Mouse (Mus musculus): ENCODE results near the gene Armh4.
"Not testable (repeated sequence)": the region's sequence is repeated elsewhere in the genome, so short reads cannot be mapped to it uniquely, and the experiment has no call there.

Gene Armh4

DNA sequence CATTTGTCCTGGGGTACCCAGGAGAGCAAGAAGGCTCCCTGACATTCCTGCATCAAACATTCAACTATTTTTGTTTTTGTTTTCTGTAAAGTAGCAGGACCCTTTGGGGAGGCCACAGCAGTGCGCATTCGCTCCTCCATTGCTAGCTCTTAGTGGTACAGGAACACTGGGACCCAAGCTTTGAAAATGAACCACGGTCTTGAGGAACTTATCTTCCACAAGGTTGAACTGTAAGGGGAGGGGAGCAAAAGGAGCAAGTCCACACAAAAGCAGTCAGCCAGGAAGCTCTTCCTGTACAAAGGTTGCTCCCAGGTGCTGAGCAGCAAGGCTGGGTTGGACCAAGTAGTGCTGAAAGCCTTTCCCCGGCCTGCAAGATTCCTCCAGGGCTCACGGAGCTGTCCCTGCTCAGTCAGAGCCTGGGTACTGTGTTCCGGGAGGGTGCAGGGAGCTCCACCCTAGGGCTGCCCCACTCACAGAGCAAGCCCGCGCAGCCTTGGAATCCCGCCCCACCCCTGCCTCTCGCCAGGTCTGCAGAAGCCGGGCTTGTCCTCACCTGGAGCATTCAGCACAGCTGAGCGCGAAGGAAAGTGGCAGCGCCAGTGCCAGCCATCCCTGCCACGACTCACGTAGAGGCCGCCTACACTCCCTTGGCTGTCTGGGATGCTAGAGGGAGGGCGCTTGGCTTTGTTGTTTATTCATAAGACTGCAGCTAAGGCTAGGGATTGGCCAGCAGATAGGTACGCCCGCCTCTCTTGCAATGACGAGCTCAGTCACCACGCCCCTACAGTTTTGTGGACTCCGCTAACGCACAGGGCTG lies at the start of gene Armh4:
TSS of gene Armh4 (minus strand) at position 669 of the 817 bp plus-strand sequence.
- in situ Hi-C loops (cut with MboI; ENCODE audit: low sequenced_read_pairs) = no loop called here

DNA sequence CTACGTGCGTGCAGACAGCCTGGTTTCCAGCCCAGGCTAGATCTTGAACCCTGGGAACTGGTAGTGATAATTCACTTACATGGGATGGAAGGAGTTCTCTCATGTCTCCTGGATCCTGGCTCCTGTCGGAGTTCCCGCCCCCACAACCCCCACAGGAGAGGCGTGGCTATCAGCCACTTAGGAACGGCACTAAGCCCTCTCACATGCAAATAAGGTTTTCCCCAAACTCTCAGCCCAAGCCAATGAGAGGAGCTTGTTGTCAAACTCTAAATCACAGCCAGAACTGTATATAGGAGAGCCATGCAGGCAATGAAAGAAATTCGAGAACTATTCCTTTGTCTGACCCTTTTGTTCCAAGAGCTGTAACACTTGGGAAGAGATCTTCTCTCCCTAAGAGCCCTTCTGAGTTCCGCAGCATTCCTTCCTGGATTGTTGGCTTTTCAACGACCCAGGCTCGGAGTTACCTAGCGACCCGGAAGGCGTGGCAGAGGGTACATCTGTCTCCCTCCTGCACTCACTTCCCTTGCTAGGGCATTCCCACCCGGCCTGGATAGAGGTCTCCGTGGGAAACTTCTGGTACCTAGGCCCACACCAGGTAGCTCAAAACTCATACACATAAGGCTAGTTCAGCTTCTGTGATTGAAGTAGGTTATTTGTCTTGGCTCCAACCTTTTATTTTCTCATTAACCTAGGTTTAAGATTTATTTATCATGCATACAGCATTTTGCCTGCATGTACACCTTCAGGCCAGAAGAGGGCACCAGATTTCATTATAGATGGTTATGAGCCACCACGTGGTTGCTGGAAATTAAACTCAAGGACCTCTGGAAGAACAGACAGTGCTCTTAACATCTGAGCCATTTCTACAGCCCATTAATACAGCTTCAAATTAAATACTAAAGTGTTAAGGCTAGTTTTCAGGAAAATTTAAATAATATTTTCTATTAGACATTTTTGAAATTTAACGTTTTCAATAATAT lies 46.3 kb upstream of the Armh4 start:
- in situ Hi-C loops (cut with MboI; ENCODE audit: low sequenced_read_pairs) = no loop called here

DNA sequence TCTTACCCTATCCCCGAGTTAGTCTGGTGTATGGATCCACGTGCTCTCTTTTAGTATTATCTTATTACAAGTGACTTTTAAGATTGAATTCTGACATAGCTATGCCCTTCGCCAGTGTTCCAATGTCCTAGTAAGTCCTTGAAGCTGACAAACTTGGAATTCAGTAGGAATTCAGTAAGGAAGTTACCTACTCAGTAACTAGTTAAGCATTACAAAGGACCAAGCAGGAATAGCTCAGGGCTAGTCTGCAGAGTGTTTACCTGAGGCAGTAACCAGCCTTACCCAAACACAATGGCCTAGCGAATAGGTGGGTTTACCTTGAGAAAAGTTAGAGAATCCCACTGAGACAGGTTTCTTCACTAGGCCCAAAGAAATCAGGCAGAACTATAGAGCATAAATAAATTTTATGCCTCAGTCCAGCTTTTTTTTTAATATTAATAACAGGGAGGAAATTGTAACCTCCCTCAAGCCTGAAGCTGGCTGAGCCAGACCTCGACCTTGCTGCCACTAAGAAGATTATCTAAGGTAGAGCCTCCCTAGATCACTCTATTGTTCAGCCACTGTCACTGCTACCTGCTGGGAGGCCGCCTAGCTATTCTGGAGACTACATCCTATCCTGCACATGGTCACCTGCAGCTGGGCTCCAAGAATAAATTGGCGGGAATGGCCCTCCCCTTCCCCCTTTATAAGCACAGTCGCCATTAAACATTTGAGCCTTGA lies 36.7 kb upstream of the Armh4 start:
- in situ Hi-C loops (cut with MboI; ENCODE audit: low sequenced_read_pairs) = not testable (repeated sequence)

DNA sequence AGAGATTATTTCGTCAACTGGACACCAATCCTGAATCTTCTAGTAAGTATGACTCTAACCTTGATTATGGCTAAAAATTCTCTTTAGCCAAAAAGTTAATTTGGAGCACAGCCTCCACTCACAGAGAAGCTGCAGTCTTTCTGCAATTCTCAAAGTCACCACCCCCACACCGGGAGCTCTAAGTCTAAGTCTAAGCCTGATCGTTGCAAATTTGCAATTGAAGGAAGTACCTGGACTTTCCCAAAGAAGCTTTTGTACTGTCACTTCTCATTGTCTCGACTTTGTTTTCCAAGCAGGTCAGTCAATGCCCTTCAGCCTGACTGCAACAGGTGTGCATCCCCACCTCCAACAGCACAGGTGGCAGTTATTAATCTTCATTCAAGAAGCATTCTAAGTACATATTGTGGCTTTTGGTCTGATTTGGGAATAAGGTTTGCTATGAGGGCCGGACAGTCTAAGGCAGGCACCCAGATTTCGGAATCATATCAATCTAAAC lies 35.6 kb upstream of the Armh4 start:
- in situ Hi-C loops (cut with MboI; ENCODE audit: low sequenced_read_pairs) = not testable (repeated sequence)

DNA sequence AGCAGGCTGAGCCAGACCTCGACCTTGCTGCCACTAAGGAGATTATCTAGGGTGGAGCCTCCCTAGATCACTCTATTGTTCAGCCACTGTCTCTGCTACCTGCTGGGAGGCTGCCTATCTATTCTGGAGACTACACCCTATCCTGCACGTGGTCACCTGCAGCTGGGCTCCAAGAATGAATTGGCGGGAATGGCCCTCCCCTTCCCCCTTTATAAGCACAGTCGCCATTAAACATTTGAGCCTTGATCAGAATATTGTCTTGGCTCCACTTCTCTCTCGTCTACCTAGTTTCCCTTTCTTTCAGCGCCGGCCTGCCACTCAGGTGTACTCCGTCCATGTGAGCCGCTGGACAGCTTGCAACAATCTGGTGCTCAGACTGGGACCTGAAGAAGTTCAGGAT lies 29.8 kb upstream of the Armh4 start:
- in situ Hi-C loops (cut with MboI; ENCODE audit: low sequenced_read_pairs) = not testable (repeated sequence)

DNA sequence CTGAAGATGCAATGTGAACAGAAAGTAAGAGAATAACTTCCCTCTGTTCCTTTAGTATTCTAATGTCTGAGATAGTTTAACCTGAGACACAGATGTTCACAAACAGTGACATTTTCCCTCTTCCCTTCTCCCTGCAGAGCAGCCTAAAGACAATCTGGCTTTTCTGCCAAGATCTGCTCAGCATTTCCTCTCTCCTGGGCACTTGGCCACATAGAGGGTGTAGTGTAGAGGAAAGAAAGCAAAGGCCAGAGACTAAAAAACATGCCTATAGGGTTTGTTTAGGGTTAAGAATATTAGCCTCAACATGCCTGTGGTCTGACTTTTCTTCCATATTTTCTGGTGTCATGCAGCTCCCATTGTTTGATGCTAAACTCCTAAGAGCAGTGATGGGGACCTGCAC lies 21.9 kb upstream of the Armh4 start:
- in situ Hi-C loops (cut with MboI; ENCODE audit: low sequenced_read_pairs) = not testable (repeated sequence)

DNA sequence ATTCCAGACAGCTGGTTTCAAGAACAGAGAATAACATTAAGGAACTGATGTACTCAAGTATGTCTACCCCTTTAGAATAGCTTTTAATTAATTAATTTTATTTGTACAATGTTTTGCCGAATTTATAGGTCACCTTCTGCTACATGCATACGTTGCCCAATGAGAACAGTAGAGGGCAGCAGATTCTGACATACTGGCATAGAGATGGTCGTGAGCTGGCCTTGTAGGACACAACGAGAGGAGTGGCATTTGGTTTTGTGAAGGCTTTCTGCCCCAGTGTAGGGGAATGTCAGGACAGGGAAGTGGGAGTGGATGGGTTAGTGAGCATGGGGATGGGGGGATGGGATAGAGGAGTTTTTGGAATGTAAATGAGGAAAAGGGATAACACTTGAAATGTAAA lies 18.3 kb upstream of the Armh4 start:
- in situ Hi-C loops (cut with MboI; ENCODE audit: low sequenced_read_pairs) = no loop called here

DNA sequence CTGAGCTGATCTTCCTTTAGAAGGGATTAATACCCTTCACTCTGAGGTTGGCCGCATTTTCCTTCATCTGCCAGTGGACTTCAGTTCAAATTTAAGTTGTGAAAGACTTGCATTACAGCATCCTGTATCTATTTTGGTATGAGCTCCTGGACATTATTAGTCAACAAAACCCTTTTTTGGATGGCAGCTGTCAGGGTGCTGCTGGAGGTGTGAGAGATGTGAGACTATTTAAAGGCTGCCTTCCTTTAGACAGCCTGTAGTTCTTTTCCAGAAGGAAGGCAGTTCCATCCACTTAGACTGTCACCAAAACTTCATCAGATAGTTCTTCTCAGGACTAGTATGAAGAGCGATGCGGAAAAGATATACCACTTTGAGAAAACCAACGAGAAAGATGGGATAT lies 10.8 kb upstream of the Armh4 start:
- in situ Hi-C loops (cut with MboI; ENCODE audit: low sequenced_read_pairs) = no loop called here

DNA sequence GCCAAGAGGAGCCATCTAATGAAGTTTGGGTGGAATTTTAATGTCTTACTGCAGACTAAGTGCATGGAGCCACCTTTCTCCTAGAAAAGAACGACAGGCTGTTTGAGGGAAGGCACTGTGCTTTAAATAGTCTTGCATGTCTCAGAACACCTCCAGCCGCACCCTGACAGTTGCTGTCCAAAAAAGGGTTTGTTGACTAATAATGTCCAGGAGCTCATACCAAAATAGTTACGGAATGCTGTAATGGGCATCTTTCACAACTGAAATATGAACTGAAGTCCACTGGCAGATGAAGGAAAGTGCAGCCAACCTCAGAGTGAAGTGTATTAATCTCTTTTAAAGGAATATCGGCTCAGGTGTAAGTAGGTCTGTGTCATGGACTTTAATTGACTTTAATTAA lies 7.4 kb upstream of the Armh4 start:
- in situ Hi-C loops (cut with MboI; ENCODE audit: low sequenced_read_pairs) = no loop called here

DNA sequence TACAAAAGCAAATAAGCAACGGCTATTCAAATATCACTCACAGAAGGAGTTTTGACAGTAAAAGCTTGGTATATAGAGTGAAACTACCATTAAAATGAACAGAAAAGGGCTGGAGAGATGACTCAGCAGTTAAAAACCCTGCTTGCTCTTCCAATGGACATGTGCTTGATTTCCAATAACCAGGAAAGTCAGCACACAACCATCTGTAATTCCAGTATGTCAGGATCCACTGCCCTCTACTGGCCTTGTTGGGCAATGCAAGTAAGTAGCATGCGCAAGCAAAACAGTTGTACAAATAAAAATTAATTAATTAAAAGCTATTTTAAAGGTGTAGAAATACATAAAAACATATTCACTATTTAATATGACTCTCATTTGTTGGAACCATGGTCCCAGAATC lies 2.6 kb upstream of the Armh4 start:
- in situ Hi-C loops (cut with MboI; ENCODE audit: low sequenced_read_pairs) = no loop called here

DNA sequence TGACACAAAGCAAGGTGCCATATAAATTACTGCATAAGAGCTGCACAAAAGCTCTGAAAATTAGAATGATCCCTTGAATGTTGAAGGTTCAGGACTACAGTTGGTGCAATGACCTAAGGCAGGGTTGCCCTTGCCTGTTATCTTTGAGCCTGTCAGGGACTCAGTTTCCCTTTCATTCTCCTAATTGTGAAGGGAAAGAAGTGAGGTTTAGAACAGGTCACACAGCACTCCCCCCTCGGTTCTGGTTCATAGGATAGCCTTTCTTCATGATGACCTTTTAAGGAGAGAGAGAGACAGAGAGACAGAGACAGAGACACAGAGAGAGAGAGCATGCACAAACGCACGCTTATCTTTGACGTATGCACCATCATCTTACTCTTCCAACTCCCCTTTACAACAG lies 683 bp upstream of the Armh4 start:
- in situ Hi-C loops (cut with MboI; ENCODE audit: low sequenced_read_pairs) = no loop called here

DNA sequence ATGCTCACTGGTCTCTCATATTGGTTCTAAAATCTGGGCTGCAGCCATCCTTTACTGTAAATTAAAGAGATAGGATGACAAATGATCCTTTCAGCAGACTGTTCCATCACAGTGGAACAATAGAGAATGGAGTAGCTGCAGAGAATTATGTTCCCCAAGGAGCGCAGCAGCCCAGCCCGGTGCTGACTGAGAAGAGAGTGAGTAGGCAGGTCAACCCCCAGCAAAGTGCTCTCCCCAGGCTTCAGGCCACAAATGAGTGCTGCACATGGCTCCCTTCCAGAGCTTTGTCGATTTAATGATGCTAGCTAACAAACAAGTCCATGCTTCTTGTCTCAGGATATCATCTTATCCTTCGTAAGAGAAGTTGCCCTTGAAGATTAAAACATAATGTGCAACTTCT lies 2.8 kb downstream of the Armh4 start:
- in situ Hi-C loops (cut with MboI; ENCODE audit: low sequenced_read_pairs) = no loop called here

DNA sequence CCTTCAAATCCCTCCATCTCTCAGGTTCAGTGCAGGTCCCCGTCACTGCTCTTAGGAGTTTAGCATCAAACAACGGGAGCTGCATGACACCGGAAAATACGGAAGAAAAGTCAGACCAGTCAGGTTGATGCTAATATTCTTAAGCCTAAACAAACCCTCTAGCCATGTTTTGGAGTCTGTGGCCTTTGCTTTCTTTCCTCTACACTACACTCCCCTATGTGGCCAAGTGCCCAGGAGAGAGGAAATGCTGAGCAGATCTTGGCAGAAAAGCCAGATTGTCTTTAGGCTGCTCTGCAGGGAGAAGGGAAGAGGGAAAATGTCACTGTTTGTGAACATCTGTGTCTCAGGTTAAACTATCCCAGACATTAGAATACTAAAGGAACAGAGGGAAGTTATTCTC lies 5.6 kb downstream of the Armh4 start:
- in situ Hi-C loops (cut with MboI; ENCODE audit: low sequenced_read_pairs) = not testable (repeated sequence)

DNA sequence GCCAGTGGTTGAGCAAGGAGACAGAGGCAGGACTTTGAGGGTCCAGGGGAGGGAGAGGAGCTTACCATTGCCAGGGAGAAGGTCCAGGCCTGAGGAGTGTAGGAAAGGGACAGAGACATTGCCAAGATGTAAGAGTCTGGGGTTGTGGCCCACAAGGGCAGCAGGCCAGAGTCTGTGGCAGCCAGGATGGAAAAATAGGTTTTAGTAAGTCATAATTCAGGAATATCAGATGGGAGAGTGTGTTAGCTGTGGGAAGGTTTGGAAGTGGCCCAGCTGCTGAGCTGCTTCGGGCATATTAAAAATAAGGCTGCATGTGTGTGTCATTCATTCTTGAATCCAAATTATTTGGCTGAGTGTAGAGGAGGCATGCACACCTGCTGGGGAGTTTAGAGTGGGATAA lies 11.4 kb downstream of the Armh4 start:
- in situ Hi-C loops (cut with MboI; ENCODE audit: low sequenced_read_pairs) = no loop called here

DNA sequence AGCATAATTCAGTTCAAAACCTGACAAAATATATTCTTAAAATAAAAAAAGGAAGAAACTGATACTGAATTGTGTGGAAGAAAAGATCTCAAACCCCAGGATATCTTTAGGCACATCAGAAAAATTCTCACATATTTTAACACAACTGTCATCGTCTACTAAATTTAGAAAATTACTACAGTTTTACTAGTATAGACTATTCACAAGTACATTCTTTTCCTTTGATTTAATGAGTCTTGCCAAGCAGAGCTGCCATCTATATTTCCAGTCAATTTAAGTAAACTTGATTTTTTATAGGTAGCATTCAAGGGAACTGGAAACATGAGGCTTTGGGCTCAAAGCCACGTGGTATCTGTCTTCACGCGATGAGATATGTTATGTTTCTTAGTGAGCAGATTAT lies 16.6 kb downstream of the Armh4 start:
- in situ Hi-C loops (cut with MboI; ENCODE audit: low sequenced_read_pairs) = no loop called here

DNA sequence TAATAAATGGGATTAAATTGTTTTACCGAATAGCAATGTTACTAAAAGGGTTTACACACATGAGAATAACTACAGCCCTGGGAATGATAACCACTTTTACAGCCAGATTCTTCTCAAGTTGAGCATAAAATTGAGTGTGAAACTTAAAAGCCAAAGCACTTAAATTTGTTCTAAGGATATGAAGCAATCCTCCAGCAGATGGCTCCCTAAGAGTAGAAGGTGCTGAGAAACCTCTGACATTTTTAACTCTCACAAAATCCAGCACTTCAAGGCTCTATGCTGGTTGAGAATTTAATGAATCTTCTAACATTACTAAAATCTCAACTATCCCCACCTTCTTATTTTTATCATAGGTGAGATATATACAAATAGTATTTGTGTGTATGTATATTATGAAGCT lies 27.3 kb downstream of the Armh4 start:
- in situ Hi-C loops (cut with MboI; ENCODE audit: low sequenced_read_pairs) = no loop called here

DNA sequence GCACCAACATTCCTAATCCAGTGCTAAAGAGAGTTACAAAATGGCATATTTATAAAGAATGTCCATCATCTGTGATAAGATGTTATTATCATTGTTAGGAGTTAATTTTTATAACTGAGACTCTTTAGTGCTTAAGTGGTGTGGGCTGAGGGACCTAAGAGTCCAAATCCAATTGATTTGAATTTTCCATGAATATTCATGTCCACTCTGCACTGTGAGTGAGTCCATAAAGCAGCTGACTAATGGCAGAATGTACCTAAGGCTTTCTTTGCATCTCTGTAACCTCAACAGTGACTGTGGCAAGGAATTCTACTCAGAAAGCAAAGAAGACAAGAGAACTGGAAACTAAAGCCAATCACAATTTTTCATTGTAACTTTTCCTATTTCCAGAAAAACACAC lies 30.6 kb downstream of the Armh4 start:
- in situ Hi-C loops (cut with MboI; ENCODE audit: low sequenced_read_pairs) = no loop called here

DNA sequence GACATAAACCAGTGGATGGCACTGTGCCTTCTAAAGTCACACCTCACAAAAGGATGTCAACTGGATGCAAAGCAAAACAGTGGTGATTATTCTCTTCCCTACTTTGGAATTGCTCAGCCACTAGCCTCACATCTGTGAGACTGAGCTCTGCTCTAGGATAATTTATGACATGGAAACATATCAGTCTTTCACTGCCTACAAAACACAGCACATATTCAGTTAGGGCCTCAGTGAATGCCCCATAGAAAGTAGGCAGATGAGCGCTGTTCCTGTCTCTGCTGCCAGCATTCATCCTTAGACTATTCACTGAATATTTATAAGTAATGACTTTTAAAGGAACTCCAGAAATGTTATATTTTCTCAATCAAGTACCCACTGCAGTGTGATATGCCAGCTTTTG lies 37.3 kb downstream of the Armh4 start:
- in situ Hi-C loops (cut with MboI; ENCODE audit: low sequenced_read_pairs) = no loop called here

DNA sequence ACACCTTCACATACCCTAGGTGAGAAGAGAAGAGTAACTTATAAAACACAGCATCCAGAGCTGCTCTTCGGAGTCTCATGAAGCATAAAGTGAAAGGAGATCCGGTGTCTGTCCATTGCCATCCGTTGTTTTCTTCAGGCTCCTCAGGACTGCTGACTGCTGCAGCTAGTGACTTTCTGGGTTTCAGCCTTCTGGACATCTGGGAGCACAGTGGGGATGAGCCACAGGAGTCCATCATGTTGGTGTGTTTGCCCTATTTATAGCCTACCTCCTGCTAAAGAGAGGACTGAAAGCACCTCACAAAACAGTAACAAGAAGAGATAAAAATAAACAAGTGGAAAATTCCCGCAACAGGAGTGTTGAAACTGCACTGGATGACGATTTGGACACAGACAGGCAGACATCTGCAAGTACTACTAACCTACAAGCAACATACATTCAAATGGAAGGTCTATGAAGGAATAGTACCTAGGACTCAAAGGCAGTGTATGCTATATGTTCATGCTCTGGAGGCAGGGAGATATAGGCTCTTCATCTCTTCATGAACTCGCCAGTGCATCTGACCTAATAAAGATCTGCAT lies 39.1 kb downstream of the Armh4 start:
- in situ Hi-C loops (cut with MboI; ENCODE audit: low sequenced_read_pairs) = no loop called here

DNA sequence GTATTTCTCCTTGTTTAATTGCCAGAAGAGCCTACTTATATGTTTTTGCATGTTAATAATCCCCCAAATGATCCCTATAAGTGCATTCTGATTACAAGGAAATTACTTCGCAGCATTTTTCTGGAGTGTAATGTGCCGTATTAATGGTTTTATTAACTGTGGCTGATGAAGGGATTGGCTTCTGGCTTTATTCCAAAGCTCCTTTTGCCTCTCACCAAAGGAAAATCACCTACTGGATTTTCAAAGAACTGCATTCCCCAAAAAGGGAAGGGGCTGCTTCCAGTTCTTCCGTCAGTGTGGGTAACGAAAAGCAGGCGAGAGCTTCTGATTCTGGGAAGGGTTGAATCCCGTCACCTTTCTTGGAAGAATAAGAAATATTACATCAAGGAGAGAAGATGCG lies 43.9 kb downstream of the Armh4 start:
- in situ Hi-C loops (cut with MboI; ENCODE audit: low sequenced_read_pairs) = no loop called here

All from CH12F3 (cell line).